In genomic region chr19:16133721-16134570, GRCm38 (mm10) we compare ENCODE assay signal across 8 mouse cellular contexts. TPM values are rescaled to one million over a fixed set of nuclear protein-coding genes. Genes with fewer than 3 reads are reported as not detected.
DNase-seq lines count a peak whose midpoint lies in the region; ATAC-seq and TF ChIP-seq lines count a peak whose summit lies in the region.

No protein-coding gene starts in this region.

- peak overlapping the region; percentile 100 for H3K9ac ChIP-seq in hindbrain, embryonic 13.5 days
- H3K9ac ChIP-seq in liver, embryonic 16.5 days (ENCODE audit: low read depth, low read length), result peak overlapping the region; percentile 74

- no peak for TF ChIP-seq POLR2A in brain, embryonic 14.5 days (IDR thresholded peaks at IDR 0.05; ENCODE audit: borderline replicate concordance, extremely low read depth, insufficient read depth, insufficient read length, poor library complexity, severe bottlenecking)
- TF ChIP-seq POLR2A in small intestine, adult 2 months (IDR thresholded peaks at IDR 0.05; ENCODE audit: low read depth, low read length), result no peak

- no peaks in the 10 kb centered on the region for H3K9me3 ChIP-seq in heart, embryonic 10.5 days
- H3K9me3 ChIP-seq in hindbrain, embryonic 13.5 days, result no peaks in the 10 kb centered on the region
- H3K9me3 ChIP-seq in liver, embryonic 16.5 days (replicated peaks; ENCODE audit: control insufficient read depth, low read length), result no peaks in the 10 kb centered on the region

- no peaks in the 10 kb centered on the region for H3K36me3 ChIP-seq in heart, embryonic 10.5 days
- no peaks in the 10 kb centered on the region for H3K36me3 ChIP-seq in hindbrain, embryonic 13.5 days
- no peaks in the 10 kb centered on the region for H3K36me3 ChIP-seq in liver, embryonic 16.5 days (ENCODE audit: control insufficient read depth, insufficient read depth)
- no peaks in the 10 kb centered on the region for H3K36me3 ChIP-seq in small intestine, adult 2 months (ENCODE audit: control insufficient read depth, insufficient read depth, low read length)

- peak overlapping the region; percentile 99 for H3K27ac ChIP-seq in heart, embryonic 10.5 days
- H3K27ac ChIP-seq in hindbrain, embryonic 13.5 days, result peak overlapping the region; percentile 99
- peak overlapping the region; percentile 79 for H3K27ac ChIP-seq in liver, embryonic 16.5 days (ENCODE audit: low read length)
- H3K27ac ChIP-seq in small intestine, adult 2 months (ENCODE audit: insufficient read depth, low read depth, low read length), result peak overlapping the region; percentile 56

- WGBS in heart, embryonic 10.5 days, result 15% methylated on average over 25 of the region's 25 CpGs
- 7% methylated on average over 25 of the region's 25 CpGs for WGBS in hindbrain, embryonic 13.5 days
- 9% methylated on average over 24 of the region's 25 CpGs for WGBS in liver, embryonic 16.5 days (ENCODE audit: insufficient replicate concordance)
- 10% methylated on average over 25 of the region's 25 CpGs for WGBS in small intestine, adult 2 months

- H3K4me3 ChIP-seq in heart, embryonic 10.5 days, result peak overlapping the region; percentile 99
- peak overlapping the region; percentile 93 for H3K4me3 ChIP-seq in hindbrain, embryonic 13.5 days
- H3K4me3 ChIP-seq in liver, embryonic 16.5 days (ENCODE audit: low read depth, low read length), result peak overlapping the region; percentile 69
- H3K4me3 ChIP-seq in small intestine, adult 2 months (ENCODE audit: low read depth, low read length), result peak overlapping the region; percentile 98

- H3K4me2 ChIP-seq in hindbrain, embryonic 13.5 days, result peak overlapping the region; percentile 80
- H3K4me2 ChIP-seq in liver, embryonic 16.5 days (ENCODE audit: low read depth, low read length), result peak overlapping the region; percentile 57

- H3K27me3 ChIP-seq in heart, embryonic 10.5 days (ENCODE audit: insufficient read depth, poor library complexity, severe bottlenecking), result no peaks in the 10 kb centered on the region
- H3K27me3 ChIP-seq in hindbrain, embryonic 13.5 days, result no peaks in the 10 kb centered on the region
- peaks cover 26% of the 10 kb centered on the region for H3K27me3 ChIP-seq in liver, embryonic 16.5 days (ENCODE audit: control insufficient read depth, insufficient read depth, low read depth, low read length)
- H3K27me3 ChIP-seq in small intestine, adult 2 months (ENCODE audit: control insufficient read depth, insufficient read depth, low read length), result no peaks in the 10 kb centered on the region

- TF ChIP-seq CTCF in brain, embryonic 14.5 days (IDR thresholded peaks at IDR 0.05; ENCODE audit: borderline replicate concordance, extremely low read depth, insufficient read depth, insufficient read length), result no peak
- TF ChIP-seq CTCF in small intestine, adult 2 months (IDR thresholded peaks at IDR 0.05; ENCODE audit: extremely low read depth, insufficient read length, insufficient replicate concordance, low read depth, low read length), result no peak

- peak; percentile 34 for ATAC-seq in hindbrain, embryonic 13.5 days (ENCODE audit: low FRiP score)
- ATAC-seq in liver, embryonic 16.5 days (ENCODE audit: low read depth), result no peak
- ATAC-seq in activated CD4-positive, CD25-positive, alpha-beta regulatory T cell, adult 4 months, result no peak

- peak; percentile 79 for DNase-seq in heart, embryonic 10.5 days (ENCODE audit: low spot score)
- no peak for DNase-seq in heart, adult 8-10 months (ENCODE audit: low spot score)
- peak; percentile 71 for DNase-seq in brain, embryonic 14.5 days (ENCODE audit: low read depth)
- DNase-seq in frontal cortex, postnatal 36 days (ENCODE audit: low spot score in 2 of 2), result no peak

- peaks cover 44% of the 10 kb centered on the region for H3K4me1 ChIP-seq in heart, embryonic 10.5 days
- H3K4me1 ChIP-seq in hindbrain, embryonic 13.5 days (replicated peaks), result peaks cover 37% of the 10 kb centered on the region
- H3K4me1 ChIP-seq in liver, embryonic 16.5 days (ENCODE audit: control insufficient read depth, low read depth, low read length), result peaks cover 4% of the 10 kb centered on the region
- H3K4me1 ChIP-seq in small intestine, adult 2 months (ENCODE audit: control insufficient read depth, insufficient read depth, insufficient read length, low read length), result peaks cover 8% of the 10 kb centered on the region; the same call in 1 of the 2 replicates

RNA-seq across cellular contexts. Expression of gene Gnaq, which starts 1.3 kb away (rescaled TPM):
- polyA plus RNA-seq in heart, embryonic 10.5 days (2016; fragmentation: Nextera tagmentation; extraction: Ambion mirVana), result 14.6 and 18.9 TPM in 2 replicates
- 10 to 100 TPM; 20.5 to 23.7 (median 21.6) TPM for total RNA-seq in heart, adult 8-10 months (2022)
- polyA plus RNA-seq in brain, embryonic 14.5 days (2012; rRNA removed), result 48.9 and 83.4 TPM in 2 replicates
- polyA plus RNA-seq in hindbrain, embryonic 13.5 days (2015; fragmentation: Nextera tagmentation; extraction: Ambion mirVana), result 78.7 and 79.8 TPM in 2 replicates
- polyA plus RNA-seq in liver, embryonic 16.5 days (2015; fragmentation: Nextera tagmentation; extraction: Ambion mirVana), result 4.4 and 4.6 TPM in 2 replicates
- polyA plus RNA-seq in small intestine, adult 2 months (2012; rRNA removed), result 6.3 and 16.1 TPM in 2 replicates
- 10 to 100 TPM; 18.3 to 23.3 TPM for polyA plus RNA-seq in activated CD4-positive, CD25-positive, alpha-beta regulatory T cell, adult 4 months (2017; shearing (Covaris generic))

Comparison
In these comparisons a context has a peak if more than half of its experiments do, and no peak if none do; other contexts are left out.
1. DNase-seq: peak in heart, embryonic 10.5 days (single experiment) and brain, embryonic 14.5 days (single experiment); none in heart, adult 8-10 months (single experiment) and frontal cortex, postnatal 36 days (0 of 2).
2. Peak in every context shown above with its lines, with median percentiles within 50 percentile points of each other: H3K27ac ChIP-seq and H3K4me3 ChIP-seq.